Mouse (Mus musculus) natural killer cell, adult 2 months (primary cell): Measurements from ENCODE around the gene Syde2.
"Not testable (repeated sequence)": the region's sequence is repeated elsewhere in the genome, so short reads cannot be mapped to it uniquely, and the experiment has no call there.

Experiments
- DNase-seq, 2 experiments: peaks; one replicate each; pipeline ENCODE4 v3.0.0; 2022; ENCODE audit warnings: low spot score in 2 of 2

The Syde2 gene

GRCm38 (mm10) chr3:145987268-145987969 is at the start of gene Syde2:
Gene Syde2, plus strand, starts transcription at chr3:145987870.
- no peak for DNase-seq

GRCm38 (mm10) chr3:145938405-145939349 is 49.0 kb upstream of the Syde2 start:
- DNase-seq = no peak

GRCm38 (mm10) chr3:145939402-145939801 is 48.3 kb upstream of the Syde2 start:
- no peak for DNase-seq

GRCm38 (mm10) chr3:145939971-145940370 is 47.7 kb upstream of the Syde2 start:
- no peak for DNase-seq

GRCm38 (mm10) chr3:145941971-145942370 is 45.7 kb upstream of the Syde2 start:
- peak; percentile 79 to 86 for DNase-seq

GRCm38 (mm10) chr3:145944348-145944747 is 43.3 kb upstream of the Syde2 start:
- no peak for DNase-seq

- no peak for DNase-seq
These were observed 41.8 kb upstream of the Syde2 start for GRCm38 (mm10) chr3:145945904-145946303.

GRCm38 (mm10) chr3:145946654-145947053 is 41.0 kb upstream of the Syde2 start:
- no peak for DNase-seq

- no peak for DNase-seq
These were observed 40.0 kb upstream of the Syde2 start for GRCm38 (mm10) chr3:145947539-145948204.

GRCm38 (mm10) chr3:145950034-145950814 is 37.4 kb upstream of the Syde2 start:
- DNase-seq = peak in 1 of 2 experiments; percentile 15

- no peak for DNase-seq
These were observed 36.9 kb upstream of the Syde2 start for GRCm38 (mm10) chr3:145950815-145951130.

- DNase-seq = no peak
These were observed 36.1 kb upstream of the Syde2 start for GRCm38 (mm10) chr3:145951287-145952165.

- no peak for DNase-seq
These were observed 34.7 kb upstream of the Syde2 start for GRCm38 (mm10) chr3:145952945-145953344.

GRCm38 (mm10) chr3:145953411-145953810 is 34.3 kb upstream of the Syde2 start:
- no peak for DNase-seq

- no peak for DNase-seq
These were observed 27.8 kb upstream of the Syde2 start for GRCm38 (mm10) chr3:145959824-145960223.

- no peak for DNase-seq
These were observed 25.3 kb upstream of the Syde2 start for GRCm38 (mm10) chr3:145962411-145962810.

- no peak for DNase-seq
These were observed 24.3 kb upstream of the Syde2 start for GRCm38 (mm10) chr3:145963101-145964017.

GRCm38 (mm10) chr3:145964018-145964387 is 23.7 kb upstream of the Syde2 start:
- no peak for DNase-seq

- no peak for DNase-seq
These were observed 23.2 kb upstream of the Syde2 start for GRCm38 (mm10) chr3:145964473-145964872.

GRCm38 (mm10) chr3:145965583-145965982 is 22.1 kb upstream of the Syde2 start:
- DNase-seq = not testable (repeated sequence)
